Mouse (Mus musculus) forebrain, embryonic 16.5 days (tissue): ENCODE measurements around the gene Inhbb. TPM values are rescaled to one million over a fixed set of nuclear protein-coding genes. Genes with fewer than 3 reads are reported as not detected.

ENCODE experiments used
- ATAC-seq: fragments of 200-750 bp; cut with Nextera tagmentation; 2 replicates; pipeline ENCODE4 v1.8.0; 2017; ENCODE audit warnings: mild to moderate bottlenecking, moderate library complexity
- H3K27ac ChIP-seq: fragments of 300-500 bp; sonication (generic); 2 replicates; pipeline ENCODE4 v1.5.1; 2014; ENCODE audit warnings: low read length, control low read depth
- H3K27me3 ChIP-seq: fragments of 300-500 bp; sonication (generic); replicated peaks from 2 replicates; pipeline ENCODE4 v1.6.1; 2014; ENCODE audit warnings: low read length; ENCODE audit not compliant: control insufficient read depth, insufficient read depth
- H3K36me3 ChIP-seq: fragments of 300-500 bp; sonication (generic); 2 replicates; pipeline ENCODE4 v1.6.1; 2014; ENCODE audit not compliant: control insufficient read depth, insufficient read depth
- H3K4me1 ChIP-seq: fragments of 300-500 bp; sonication (generic); replicated peaks from 2 replicates; pipeline ENCODE4 v1.6.1; 2014; ENCODE audit warnings: low read length; ENCODE audit not compliant: control insufficient read depth, insufficient read depth
- H3K4me2 ChIP-seq: fragments of 300-500 bp; sonication (generic); 2 replicates; pipeline ENCODE4 v1.6.1; 2014; ENCODE audit warnings: mild to moderate bottlenecking, low read length, control low read depth
- H3K4me3 ChIP-seq: fragments of 300-500 bp; sonication (generic); replicated peaks from 2 replicates; pipeline ENCODE4 v1.5.1; 2014; ENCODE audit warnings: mild to moderate bottlenecking, low read length, control low read depth
- H3K9ac ChIP-seq: fragments of 300-500 bp; sonication (generic); replicated peaks from 2 replicates; pipeline ENCODE4 v1.6.1; 2014; ENCODE audit warnings: low read depth, low read length, control low read depth
- H3K9me3 ChIP-seq: fragments of 300-500 bp; sonication (generic); 2 replicates; pipeline ENCODE4 v1.6.1; 2016; ENCODE audit warnings: low read length; ENCODE audit not compliant: control insufficient read depth
- WGBS: fragments of 180-500 bp; shearing (Covaris S2); extraction: QIAGEN DNeasy Blood & Tissue Kit; methylation state at CpG from one replicate; pipeline ENCODE4 v1.1.7; 2014; 5-methylcytosine and 5-hydroxymethylcytosine counted together
- polyA plus RNA-seq: library from polyadenylated mRNA; unstranded; fragments of >200 nt; fragmentation: Nextera tagmentation; extraction: Ambion mirVana; gene quantifications from 2 replicates; pipeline ENCODE4 v1.2.1, GENCODE M21; 2015

Gene Inhbb
- polyA plus RNA-seq, 1 experiment from 2014 or later = 5.9 TPM

DNA sequence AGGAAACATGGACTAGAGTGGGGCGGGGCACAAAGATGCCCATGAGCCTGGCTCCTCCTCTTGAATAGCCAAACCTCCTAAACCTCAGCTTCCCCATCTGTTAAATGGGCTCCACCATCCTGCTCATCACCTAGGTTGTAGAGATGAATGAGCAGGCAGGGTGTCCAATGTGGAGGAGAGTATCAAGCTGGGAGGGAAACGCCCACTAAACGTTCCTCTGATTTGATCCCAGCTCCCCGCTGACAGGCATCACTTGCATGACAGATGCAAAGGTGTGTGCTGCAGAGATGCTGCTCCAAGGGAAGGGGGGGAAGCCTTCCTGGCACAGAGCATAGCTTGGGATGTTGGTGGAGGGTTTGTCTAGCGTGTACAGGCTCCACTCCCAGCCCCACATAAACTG is 11.4 kb downstream of the Inhbb start:
- H3K27me3 ChIP-seq = no peaks in the 10 kb centered on the region
- H3K27ac ChIP-seq = no peak overlapping the region
- no peaks in the 10 kb centered on the region for H3K36me3 ChIP-seq
- H3K9me3 ChIP-seq = no peaks in the 10 kb centered on the region
- WGBS = 72% methylated on average over 5 of the region's 5 CpGs
- H3K4me1 ChIP-seq = peaks cover 14% of the 10 kb centered on the region
- no peak overlapping the region for H3K9ac ChIP-seq
- ATAC-seq = no peak
- H3K4me3 ChIP-seq = no peak overlapping the region
- H3K4me2 ChIP-seq = no peak overlapping the region

DNA sequence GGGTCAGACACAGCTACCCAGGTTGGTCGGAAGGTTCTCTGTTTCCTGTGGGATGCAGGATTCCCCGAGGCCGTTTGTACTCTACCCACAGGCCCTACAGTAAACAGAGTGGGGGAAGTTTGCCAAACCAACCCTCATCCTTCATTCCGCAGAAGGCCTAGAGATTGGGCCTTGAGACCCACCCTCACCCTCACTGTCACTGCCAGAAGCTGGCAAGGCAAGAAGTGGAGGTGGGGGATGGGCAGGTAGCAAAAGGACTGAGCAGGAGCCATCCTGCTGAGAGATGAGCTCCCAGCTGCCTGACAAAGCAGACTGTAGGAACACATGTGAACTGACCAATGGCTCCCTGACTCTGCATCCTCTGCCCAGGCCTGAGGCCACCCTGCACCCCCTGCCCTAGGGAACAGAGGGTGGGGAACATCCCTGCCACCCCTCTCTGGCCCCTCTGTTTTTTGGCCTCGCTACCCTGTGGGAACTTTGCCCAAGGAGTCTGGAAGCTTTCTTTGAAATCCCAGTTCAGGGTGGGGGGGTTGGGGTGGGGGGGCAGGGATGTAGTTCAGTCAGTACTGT is 12.4 kb downstream of the Inhbb start:
- no peak overlapping the region for H3K27ac ChIP-seq
- H3K36me3 ChIP-seq = no peaks in the 10 kb centered on the region
- no peak overlapping the region for H3K4me2 ChIP-seq
- H3K27me3 ChIP-seq = no peaks in the 10 kb centered on the region
- no peaks in the 10 kb centered on the region for H3K9me3 ChIP-seq
- ATAC-seq = 0 out of 2 replicates have a peak, but pooled peaks have one; percentile 18
- H3K4me1 ChIP-seq = peaks cover 12% of the 10 kb centered on the region
- H3K4me3 ChIP-seq = no peak overlapping the region
- H3K9ac ChIP-seq = no peak overlapping the region
- WGBS = 41% methylated on average over 5 of the region's 5 CpGs

DNA sequence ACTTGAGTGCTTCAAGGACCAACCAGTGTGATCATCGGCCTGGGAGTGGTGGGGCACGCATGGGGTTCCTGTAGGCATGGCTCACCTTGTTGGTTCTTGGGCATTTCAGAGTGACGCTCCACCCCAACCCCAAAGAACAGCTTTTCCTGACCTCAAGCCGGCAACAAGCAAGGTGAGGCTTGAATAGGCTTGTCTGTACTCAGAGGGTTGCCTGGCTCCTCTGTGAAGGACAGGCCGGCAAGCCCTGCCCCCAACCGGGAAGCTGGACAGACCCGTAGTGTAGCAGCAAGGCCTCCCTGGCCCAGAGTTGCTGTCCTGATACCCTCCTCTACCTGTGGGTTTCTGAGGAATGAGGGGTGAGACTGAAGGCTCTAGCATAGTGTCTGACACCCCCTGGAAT is 12.9 kb downstream of the Inhbb start:
- H3K36me3 ChIP-seq = no peaks in the 10 kb centered on the region
- H3K4me2 ChIP-seq = no peak overlapping the region
- 69% methylated on average over 7 of the region's 7 CpGs for WGBS
- peaks cover 12% of the 10 kb centered on the region for H3K4me1 ChIP-seq
- ATAC-seq = no peak
- H3K9ac ChIP-seq = no peak overlapping the region
- H3K27me3 ChIP-seq = no peaks in the 10 kb centered on the region
- no peak overlapping the region for H3K4me3 ChIP-seq
- no peak overlapping the region for H3K27ac ChIP-seq
- H3K9me3 ChIP-seq = no peaks in the 10 kb centered on the region

- Histone ChIP-seq H3K9me3 (no peaks in the 10 kb centered on the region), H3K4me1 (peaks cover 12% of the 10 kb centered on the region), H3K4me3 (no peak overlapping the region), H3K27ac (no peak overlapping the region), H3K27me3 (no peaks in the 10 kb centered on the region), H3K9ac (no peak overlapping the region), H3K4me2 (no peak overlapping the region), H3K36me3 (no peaks in the 10 kb centered on the region)
- peak; percentile 58 for ATAC-seq
- 10% methylated on average over 6 of the region's 6 CpGs for WGBS
Observed at GRCm38 (mm10) chr1:119407691-119408315, 14.2 kb downstream of the Inhbb start.

GRCm38 (mm10) chr1:119404798-119405197 is 17.2 kb downstream of the Inhbb start:
- no peaks in the 10 kb centered on the region for H3K27me3 ChIP-seq
- H3K4me3 ChIP-seq = no peak overlapping the region
- H3K4me1 ChIP-seq = peaks cover 11% of the 10 kb centered on the region
- no peak overlapping the region for H3K27ac ChIP-seq
- no peak for ATAC-seq
- H3K4me2 ChIP-seq = no peak overlapping the region
- H3K9me3 ChIP-seq = no peaks in the 10 kb centered on the region
- H3K9ac ChIP-seq = no peak overlapping the region
- 16% methylated on average over 3 of the region's 3 CpGs for WGBS
- H3K36me3 ChIP-seq = no peaks in the 10 kb centered on the region

- no peaks in the 10 kb centered on the region for H3K36me3 ChIP-seq
- ATAC-seq = no peak
- 84% methylated on average over 4 of the region's 4 CpGs for WGBS
- no peak overlapping the region for H3K27ac ChIP-seq
- H3K4me3 ChIP-seq = no peak overlapping the region
- H3K9me3 ChIP-seq = no peaks in the 10 kb centered on the region
- H3K4me2 ChIP-seq = no peak overlapping the region
- no peaks in the 10 kb centered on the region for H3K27me3 ChIP-seq
- no peak overlapping the region for H3K9ac ChIP-seq
- H3K4me1 ChIP-seq = peaks cover 8% of the 10 kb centered on the region; the same call in 1 of the 2 replicates
Observed at GRCm38 (mm10) chr1:119404341-119404740, 17.7 kb downstream of the Inhbb start.

GRCm38 (mm10) chr1:119401249-119401648 is 20.8 kb downstream of the Inhbb start:
- WGBS = 45% methylated on average over 4 of the region's 4 CpGs
- no peak overlapping the region for H3K4me3 ChIP-seq
- ATAC-seq = peak; percentile 70
- no peaks in the 10 kb centered on the region for H3K9me3 ChIP-seq
- H3K36me3 ChIP-seq = no peaks in the 10 kb centered on the region
- H3K9ac ChIP-seq = no peak overlapping the region
- no peak overlapping the region for H3K27ac ChIP-seq
- peaks cover 6% of the 10 kb centered on the region; the same call in 1 of the 2 replicates for H3K4me1 ChIP-seq
- no peak overlapping the region for H3K4me2 ChIP-seq
- H3K27me3 ChIP-seq = no peaks in the 10 kb centered on the region

DNA sequence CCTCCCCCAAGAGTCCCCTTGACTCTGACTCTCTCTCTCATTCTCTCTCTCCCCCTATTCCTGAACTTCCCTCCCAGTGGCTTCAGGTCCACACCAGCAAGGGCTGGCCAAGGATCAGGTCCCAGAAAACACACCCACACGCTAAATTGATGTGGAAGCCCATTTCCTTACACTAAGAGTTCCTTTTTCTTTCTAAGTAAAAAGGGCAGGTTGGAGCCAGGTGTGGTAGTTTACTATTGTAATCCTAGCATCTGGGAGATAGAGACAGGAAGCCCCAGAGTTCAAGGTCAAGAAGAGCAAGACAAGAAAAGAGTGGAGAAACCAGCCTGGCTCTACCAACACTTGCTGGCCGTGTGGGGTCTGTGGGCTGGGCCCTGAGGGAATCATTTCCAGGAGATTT is 23.4 kb downstream of the Inhbb start:
- Histone ChIP-seq H3K9ac (no peak overlapping the region), H3K27me3 (no peaks in the 10 kb centered on the region), H3K4me2 (no peak overlapping the region), H3K4me3 (no peak overlapping the region), H3K36me3 (no peaks in the 10 kb centered on the region), H3K4me1 (peaks cover 4% of the 10 kb centered on the region; the same call in 1 of the 2 replicates), H3K9me3 (no peaks in the 10 kb centered on the region), H3K27ac (no peak overlapping the region)
- 79% methylated on average over 2 of the region's 2 CpGs for WGBS
- no peak for ATAC-seq

DNA sequence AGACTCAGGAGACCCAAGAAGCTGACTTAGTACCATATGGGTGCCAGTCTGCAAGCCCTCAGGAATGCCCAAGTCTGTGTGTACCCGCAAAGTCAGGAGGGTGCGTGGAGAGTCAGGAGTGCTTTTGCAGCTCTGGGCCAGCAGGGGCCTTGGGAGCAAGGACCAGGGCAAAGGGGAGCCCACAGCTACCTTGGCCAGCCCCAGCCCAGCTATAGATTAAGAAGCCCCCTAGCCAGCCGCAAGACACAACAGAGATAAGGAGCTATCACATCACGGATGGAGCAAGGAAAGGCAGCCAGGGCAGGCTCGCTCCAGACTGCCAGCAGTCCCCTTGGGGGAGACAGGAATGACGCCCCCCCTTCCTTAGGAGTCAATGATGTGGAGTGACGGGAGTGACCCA is 24.2 kb downstream of the Inhbb start:
- Histone ChIP-seq H3K4me3 (no peak overlapping the region), H3K4me1 (peaks cover 4% of the 10 kb centered on the region; the same call in 1 of the 2 replicates), H3K4me2 (no peak overlapping the region), H3K27me3 (no peaks in the 10 kb centered on the region), H3K27ac (no peak overlapping the region), H3K9ac (no peak overlapping the region), H3K9me3 (no peaks in the 10 kb centered on the region), H3K36me3 (no peaks in the 10 kb centered on the region)
- 81% methylated on average over 7 of the region's 7 CpGs for WGBS
- ATAC-seq = no peak
